Mouse (Mus musculus) limb, embryonic 11.5 days (tissue): ENCODE data around the gene Mterf1b. TPM values are rescaled to one million over a fixed set of nuclear protein-coding genes. Genes with fewer than 3 reads are reported as not detected.
"Not testable (repeated sequence)": the region's sequence is repeated elsewhere in the genome, so short reads cannot be mapped to it uniquely, and the experiment has no call there.

Experiments
- ATAC-seq: fragments of 200-750 bp; cut with Nextera tagmentation; 2 replicates; pipeline ENCODE4 v1.8.0; 2017; ENCODE audit warnings: low read depth; ENCODE audit not compliant: insufficient number of reproducible peaks, low FRiP score, low TSS enrichment
- DNase-seq: peaks from one replicate; pipeline ENCODE4 v3.0.0-alpha.2; 2015; ENCODE audit warnings: low spot score
- H3K27ac ChIP-seq: fragments of 300-500 bp; sonication (generic); replicated peaks from 2 replicates; pipeline ENCODE4 v1.5.1; 2014; ENCODE audit warnings: low read depth, mild to moderate bottlenecking, low read length
- H3K27me3 ChIP-seq: fragments of 300-500 bp; sonication (generic); 2 replicates; pipeline ENCODE4 v1.6.1; 2014; ENCODE audit warnings: mild to moderate bottlenecking, low read length, mixed read lengths; ENCODE audit not compliant: control insufficient read depth, insufficient read depth
- H3K36me3 ChIP-seq: fragments of 300-500 bp; sonication (generic); 2 replicates; pipeline ENCODE4 v1.6.1; 2014; ENCODE audit warnings: mild to moderate bottlenecking, low read length, moderate library complexity, mixed read lengths; ENCODE audit not compliant: control insufficient read depth, insufficient read depth
- H3K4me1 ChIP-seq: fragments of 300-500 bp; sonication (generic); 2 replicates; pipeline ENCODE4 v1.6.1; 2014; ENCODE audit warnings: low read length, mixed read lengths; ENCODE audit not compliant: control insufficient read depth, insufficient read depth
- H3K4me2 ChIP-seq: fragments of 300-500 bp; sonication (generic); 2 replicates; pipeline ENCODE4 v1.6.1; 2014; ENCODE audit warnings: low read depth, mild to moderate bottlenecking, moderate library complexity; ENCODE audit not compliant: severe bottlenecking
- H3K4me3 ChIP-seq: fragments of 300-500 bp; sonication (generic); 2 replicates; pipeline ENCODE4 v1.5.1; 2014; ENCODE audit warnings: low read depth, low read length
- H3K9ac ChIP-seq: fragments of 300-500 bp; sonication (generic); 2 replicates; pipeline ENCODE4 v1.6.1; 2014; ENCODE audit warnings: mild to moderate bottlenecking, low read length
- H3K9me3 ChIP-seq: fragments of 300-500 bp; sonication (generic); 2 replicates; pipeline ENCODE4 v1.6.1; 2016; ENCODE audit warnings: low read length; ENCODE audit not compliant: control insufficient read depth
- WGBS: fragments of 180-500 bp; shearing (Covaris S2); extraction: QIAGEN DNeasy Blood & Tissue Kit; methylation state at CpG from one replicate; pipeline ENCODE4 v1.1.7; 2014; 5-methylcytosine and 5-hydroxymethylcytosine counted together
- polyA plus RNA-seq: library from polyadenylated mRNA; unstranded; fragments of >200 nt; fragmentation: Nextera tagmentation; extraction: Ambion mirVana; gene quantifications from 2 replicates; pipeline ENCODE4 v1.2.1, GENCODE M21; 2014

Mterf1b gene
- polyA plus RNA-seq, 1 experiment from 2014 or later, result 3.5 TPM

- H3K27me3 ChIP-seq, result no peaks in the 10 kb centered on the region
- H3K36me3 ChIP-seq, result no peaks in the 10 kb centered on the region
- H3K27ac ChIP-seq, result no peak overlapping the region
- DNase-seq, result no peak
- H3K9me3 ChIP-seq, result no peaks in the 10 kb centered on the region
- 60% methylated on average over 4 of the region's 4 CpGs for WGBS
- H3K4me2 ChIP-seq, result no peak overlapping the region
- H3K4me3 ChIP-seq, result no peak overlapping the region
- no peak overlapping the region for H3K9ac ChIP-seq
- no peak for ATAC-seq
- H3K4me1 ChIP-seq, result no peaks in the 10 kb centered on the region
Observed at GRCm38 (mm10) chr5:4186815-4187214, 5.4 kb upstream of the Mterf1b start.

- peak overlapping the region; percentile 36 for H3K4me2 ChIP-seq
- 6% methylated on average over 15 of the region's 27 CpGs for WGBS
- H3K27ac ChIP-seq, ATAC-seq, H3K9me3 ChIP-seq, H3K4me1 ChIP-seq, H3K27me3 ChIP-seq, DNase-seq, H3K9ac ChIP-seq, H3K36me3 ChIP-seq: not testable (repeated sequence)
- peak overlapping the region; percentile 32 for H3K4me3 ChIP-seq
Observed at GRCm38 (mm10) chr5:4192481-4193246, 497 bp downstream of the Mterf1b start.

- Histone ChIP-seq H3K9me3 (no peaks in the 10 kb centered on the region), H3K9ac (no peak overlapping the region), H3K4me1 (no peaks in the 10 kb centered on the region), H3K27me3 (no peaks in the 10 kb centered on the region), H3K4me2 (peak overlapping the region; percentile 36; the same call in 1 of the 2 replicates), H3K4me3 (no peak overlapping the region), H3K36me3 (no peaks in the 10 kb centered on the region), H3K27ac (no peak overlapping the region)
- ATAC-seq (no peak), DNase-seq (no peak)
- WGBS, result 93% methylated on average over 5 of the region's 5 CpGs
Observed at GRCm38 (mm10) chr5:4193247-4193628, 1.1 kb downstream of the Mterf1b start.

GRCm38 (mm10) chr5:4194166-4194565 lies 2.0 kb downstream of the Mterf1b start:
- Histone ChIP-seq H3K9ac (no peak overlapping the region), H3K4me1 (no peaks in the 10 kb centered on the region), H3K27me3 (no peaks in the 10 kb centered on the region), H3K4me3 (no peak overlapping the region), H3K27ac (no peak overlapping the region), H3K9me3 (no peaks in the 10 kb centered on the region), H3K4me2 (no peak overlapping the region), H3K36me3 (no peaks in the 10 kb centered on the region)
- WGBS, result 87% methylated on average over 1 of the region's 1 CpGs
- ATAC-seq (no peak), DNase-seq (no peak)

- Histone ChIP-seq H3K4me2 (no peak overlapping the region), H3K9me3 (no peaks in the 10 kb centered on the region), H3K9ac (no peak overlapping the region), H3K4me3 (no peak overlapping the region), H3K27ac (no peak overlapping the region), H3K4me1 (no peaks in the 10 kb centered on the region), H3K27me3 (no peaks in the 10 kb centered on the region), H3K36me3 (no peaks in the 10 kb centered on the region)
- no peak for DNase-seq
- WGBS, result 67% methylated on average over 1 of the region's 1 CpGs
- ATAC-seq, result no peak
Observed at GRCm38 (mm10) chr5:4195086-4195485, 2.9 kb downstream of the Mterf1b start.

GRCm38 (mm10) chr5:4201368-4201767 lies 9.2 kb downstream of the Mterf1b start:
- Histone ChIP-seq H3K27me3 (no peaks in the 10 kb centered on the region), H3K4me1 (no peaks in the 10 kb centered on the region), H3K9ac (no peak overlapping the region), H3K27ac (no peak overlapping the region), H3K36me3 (no peaks in the 10 kb centered on the region), H3K9me3 (no peaks in the 10 kb centered on the region), H3K4me2 (no peak overlapping the region), H3K4me3 (no peak overlapping the region)
- ATAC-seq (no peak), DNase-seq (no peak)

GRCm38 (mm10) chr5:4202276-4202810 lies 10.2 kb downstream of the Mterf1b start:
- not testable (repeated sequence) for H3K4me2 ChIP-seq, H3K27me3 ChIP-seq, H3K4me3 ChIP-seq, H3K27ac ChIP-seq, H3K9me3 ChIP-seq, H3K4me1 ChIP-seq, ATAC-seq, H3K9ac ChIP-seq, DNase-seq, H3K36me3 ChIP-seq
- 95% methylated on average over 19 of the region's 19 CpGs for WGBS

GRCm38 (mm10) chr5:4210082-4210481 lies 17.9 kb downstream of the Mterf1b start:
- not testable (repeated sequence) for H3K27me3 ChIP-seq, H3K4me3 ChIP-seq, H3K4me2 ChIP-seq, H3K4me1 ChIP-seq, H3K36me3 ChIP-seq, DNase-seq, H3K9me3 ChIP-seq, H3K9ac ChIP-seq, ATAC-seq, H3K27ac ChIP-seq
- WGBS, result 89% methylated on average over 3 of the region's 3 CpGs

GRCm38 (mm10) chr5:4221309-4221708 lies 29.1 kb downstream of the Mterf1b start:
- no peak for DNase-seq
- Histone ChIP-seq H3K9me3 (no peaks in the 10 kb centered on the region), H3K9ac (no peak overlapping the region), H3K4me3 (no peak overlapping the region), H3K4me2 (no peak overlapping the region), H3K36me3 (no peaks in the 10 kb centered on the region), H3K4me1 (no peaks in the 10 kb centered on the region), H3K27me3 (no peaks in the 10 kb centered on the region), H3K27ac (no peak overlapping the region)
- WGBS, result 86% methylated on average over 3 of the region's 3 CpGs
- ATAC-seq, result no peak
